9 mouse cellular contexts compared by ENCODE assay signal in the genomic region with DNA sequence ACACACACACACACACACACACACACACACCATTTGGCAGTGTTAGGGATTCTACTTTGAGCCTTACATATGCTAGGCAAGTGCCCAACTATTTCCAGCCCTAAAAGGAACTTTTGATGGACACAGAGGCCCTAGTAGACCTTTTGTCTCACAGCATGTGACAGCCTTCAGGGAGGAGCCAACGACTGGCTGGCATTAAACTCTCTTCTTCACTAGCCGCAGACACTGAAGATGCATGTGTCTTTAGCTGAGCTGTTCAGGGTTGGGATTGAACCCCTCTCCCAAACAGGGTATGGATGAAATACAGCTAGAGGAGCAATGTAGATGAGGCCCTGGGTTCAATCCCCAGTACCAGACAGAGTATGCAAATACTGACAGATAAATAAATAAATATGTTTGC.
DNase-seq lines count a peak whose midpoint lies in the region; ATAC-seq and TF ChIP-seq lines count a peak whose summit lies in the region.
"Had no signal": no experiment of that assay in that cellular context is flagged by ENCODE, and none has a peak within 500 bp of the region (broad histone marks: within the 10 kb centered on the region; RNA-seq: fewer than 3 reads in every experiment).

No protein-coding gene starts in this region.

- H3K9ac ChIP-seq in lung, postnatal 0 days (replicated peaks; ENCODE audit: low read depth) = no peak overlapping the region
- H3K9ac ChIP-seq in heart, embryonic 16.5 days (ENCODE audit: low read length) = peak overlapping the region; percentile 67
- H3K9ac ChIP-seq in kidney, embryonic 16.5 days (replicated peaks; ENCODE audit: low read length) = no peak overlapping the region

- H3K4me3 ChIP-seq in lung, postnatal 0 days (ENCODE audit: low read depth, low read length) = peak overlapping the region; percentile 43
- peak overlapping the region; percentile 25 for H3K4me3 ChIP-seq in heart, embryonic 16.5 days (ENCODE audit: low read length)
- no peak overlapping the region for H3K4me3 ChIP-seq in kidney, embryonic 16.5 days (ENCODE audit: low read length)

- DNase-seq in embryo, embryonic 10 days (ENCODE audit: low spot score) = peak; percentile 38
- no peak for DNase-seq in embryo, embryonic 11 days
- no peak for DNase-seq in lung, postnatal 0 days (ENCODE audit: low spot score)
- no peak for DNase-seq in lung, postnatal 36 days
- DNase-seq in naive thymus-derived CD4-positive, alpha-beta T cell, adult 2 months (ENCODE audit: low read depth) = peak; percentile 34
- no peak for DNase-seq in cerebellum, postnatal 36 days
- DNase-seq: cerebellum, adult 8-10 months had no signal

- TF ChIP-seq EP300 in lung, postnatal 0 days (IDR thresholded peaks at IDR 0.05) = no peak

- 33% methylated on average over 2 of the region's 2 CpGs for WGBS in lung, postnatal 0 days
- 17% methylated on average over 2 of the region's 2 CpGs for WGBS in heart, embryonic 16.5 days
- 39% methylated on average over 2 of the region's 2 CpGs for WGBS in kidney, embryonic 16.5 days

- H3K27me3 ChIP-seq in lung, postnatal 0 days (replicated peaks; ENCODE audit: insufficient read depth, low read length) = no peaks in the 10 kb centered on the region
- no peaks in the 10 kb centered on the region for H3K27me3 ChIP-seq in heart, embryonic 16.5 days (ENCODE audit: control insufficient read depth, insufficient read depth, low read length)
- no peaks in the 10 kb centered on the region for H3K27me3 ChIP-seq in kidney, embryonic 16.5 days (ENCODE audit: insufficient read depth, low read length)

- H3K27ac ChIP-seq in lung, postnatal 0 days (ENCODE audit: low read length) = 0 out of 2 replicates have a peak overlapping the region, but pooled peaks have one; percentile 81
- peak overlapping the region; percentile 98 for H3K27ac ChIP-seq in heart, embryonic 16.5 days (ENCODE audit: low read length)
- H3K27ac ChIP-seq in kidney, embryonic 16.5 days (ENCODE audit: low read length) = no peak overlapping the region

- TF ChIP-seq CTCF in lung, postnatal 0 days (IDR thresholded peaks at IDR 0.05) = no peak

- peak overlapping the region; percentile 58 for H3K4me2 ChIP-seq in lung, postnatal 0 days (replicated peaks; ENCODE audit: low read depth, low read length)
- peak overlapping the region; percentile 69 for H3K4me2 ChIP-seq in heart, embryonic 16.5 days (ENCODE audit: low read depth, low read length)
- H3K4me2 ChIP-seq in kidney, embryonic 16.5 days (replicated peaks; ENCODE audit: low read depth, low read length) = no peak overlapping the region

- no peaks in the 10 kb centered on the region for H3K36me3 ChIP-seq in lung, postnatal 0 days (ENCODE audit: insufficient read depth, low read length)
- H3K36me3 ChIP-seq in heart, embryonic 16.5 days (ENCODE audit: control insufficient read depth, insufficient read depth) = no peaks in the 10 kb centered on the region
- H3K36me3 ChIP-seq in kidney, embryonic 16.5 days (ENCODE audit: insufficient read depth, low read length) = no peaks in the 10 kb centered on the region

- H3K9me3 ChIP-seq in lung, postnatal 0 days (ENCODE audit: low read length) = no peaks in the 10 kb centered on the region
- H3K9me3 ChIP-seq in heart, embryonic 16.5 days (replicated peaks; ENCODE audit: control insufficient read depth, low read length) = no peaks in the 10 kb centered on the region
- no peaks in the 10 kb centered on the region for H3K9me3 ChIP-seq in kidney, embryonic 16.5 days (ENCODE audit: low read length)

- H3K4me1 ChIP-seq in lung, postnatal 0 days (ENCODE audit: insufficient read depth, low read depth, low read length) = peaks cover 21% of the 10 kb centered on the region
- peaks cover 48% of the 10 kb centered on the region for H3K4me1 ChIP-seq in heart, embryonic 16.5 days (ENCODE audit: control insufficient read depth, insufficient read depth, low read length)
- peaks cover 56% of the 10 kb centered on the region for H3K4me1 ChIP-seq in kidney, embryonic 16.5 days (ENCODE audit: insufficient read depth, low read length)

- no peak for ATAC-seq in lung, postnatal 0 days
- peak; percentile 20; the same call in 1 of the 2 replicates for ATAC-seq in heart, embryonic 16.5 days (replicated peaks; ENCODE audit: extremely low read depth, insufficient read depth, low FRiP score)
- ATAC-seq in kidney, embryonic 16.5 days (ENCODE audit: low FRiP score, low TSS enrichment) = no peak

Comparison
In these comparisons a context has a peak if more than half of its experiments do, and no peak if none do; other contexts are left out.
1. DNase-seq: peak in embryo, embryonic 10 days (single experiment) and naive thymus-derived CD4-positive, alpha-beta T cell, adult 2 months (single experiment); none in embryo, embryonic 11 days (single experiment), lung, postnatal 0 days (single experiment), lung, postnatal 36 days (single experiment) and cerebellum, postnatal 36 days (0 of 2).